Mouse (Mus musculus) limb, embryonic 13.5 days (tissue): Measurements from ENCODE around the gene Rnf135. TPM values are rescaled to one million over a fixed set of nuclear protein-coding genes. Genes with fewer than 3 reads are reported as not detected.
A peak's percentile ranks its signal among the peaks of the same experiment; 100 is the strongest.
"Not testable (repeated sequence)": the region's sequence is repeated elsewhere in the genome, so short reads cannot be mapped to it uniquely, and the experiment has no call there.

Experiments used
- ATAC-seq: fragments of 200-750 bp; cut with Nextera tagmentation; 2 replicates; pipeline ENCODE4 v1.8.0; 2017; ENCODE audit warnings: low read depth, moderate number of reproducible peaks, moderate TSS enrichment; ENCODE audit not compliant: low FRiP score
- H3K27ac ChIP-seq: fragments of 300-500 bp; sonication (generic); 2 replicates; pipeline ENCODE4 v1.5.1; 2015; ENCODE audit warnings: inconsistent platforms, mild to moderate bottlenecking, moderate library complexity
- H3K27me3 ChIP-seq: fragments of 300-500 bp; sonication (generic); 2 replicates; pipeline ENCODE4 v1.6.1; 2015; ENCODE audit warnings: mild to moderate bottlenecking, inconsistent platforms
- H3K36me3 ChIP-seq: fragments of 300-500 bp; sonication (generic); 2 replicates; pipeline ENCODE4 v1.6.1; 2015; ENCODE audit warnings: inconsistent platforms, mild to moderate bottlenecking, moderate library complexity
- H3K4me1 ChIP-seq: fragments of 300-500 bp; sonication (generic); 2 replicates; pipeline ENCODE4 v1.6.1; 2015; ENCODE audit warnings: inconsistent platforms
- H3K4me2 ChIP-seq: fragments of 300-500 bp; sonication (generic); replicated peaks from 2 replicates; pipeline ENCODE4 v1.6.1; 2015; ENCODE audit warnings: inconsistent platforms, mild to moderate bottlenecking, moderate library complexity
- H3K4me3 ChIP-seq: fragments of 300-500 bp; sonication (generic); 2 replicates; pipeline ENCODE4 v1.5.1; 2015; ENCODE audit warnings: moderate library complexity, mild to moderate bottlenecking, inconsistent platforms
- H3K9ac ChIP-seq: fragments of 300-500 bp; sonication (generic); 2 replicates; pipeline ENCODE4 v1.6.1; 2015; ENCODE audit warnings: mild to moderate bottlenecking, inconsistent platforms
- H3K9me3 ChIP-seq: fragments of 300-500 bp; sonication (generic); 2 replicates; pipeline ENCODE4 v1.6.1; 2016; ENCODE audit warnings: inconsistent platforms
- WGBS: fragments of 180-500 bp; shearing (Covaris S2); methylation state at CpG from one replicate; pipeline ENCODE4 v1.1.7; 2015; 5-methylcytosine and 5-hydroxymethylcytosine counted together
- polyA plus RNA-seq: library from polyadenylated mRNA; unstranded; fragments of >200 nt; fragmentation: Nextera tagmentation; extraction: Ambion mirVana; gene quantifications from 2 replicates; pipeline ENCODE4 v1.2.1, GENCODE M21; 2015

The Rnf135 gene
- polyA plus RNA-seq, 1 experiment from 2014 or later = 7.5 TPM

DNA sequence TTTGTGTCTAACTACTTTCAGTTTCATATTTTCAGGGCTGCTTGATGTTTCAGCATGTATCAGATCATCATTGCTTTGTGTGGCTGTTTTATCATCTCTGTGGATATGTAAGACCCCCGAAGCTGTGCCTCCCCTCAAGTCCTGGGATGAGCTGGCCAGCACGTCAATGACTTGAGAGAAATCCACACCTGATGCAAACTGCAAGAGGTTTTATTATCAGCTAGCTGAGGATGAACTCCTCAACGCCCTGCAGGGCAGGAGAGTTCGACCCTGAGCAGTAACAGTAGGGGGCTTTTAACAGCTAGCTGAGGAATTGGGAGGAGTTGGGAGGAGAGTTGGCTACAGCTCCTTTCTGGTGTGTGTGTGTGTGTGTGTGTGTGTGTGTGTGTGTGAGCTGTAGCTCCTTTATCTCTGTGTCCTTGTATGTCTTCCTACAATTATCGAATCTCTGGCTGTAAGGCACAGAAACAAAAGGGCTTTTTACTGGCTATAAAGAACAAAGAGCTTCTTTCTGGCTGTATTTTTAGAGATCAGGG lies 1.9 kb downstream of the Rnf135 start:
- H3K4me3 ChIP-seq, ATAC-seq, H3K27ac ChIP-seq, H3K27me3 ChIP-seq, H3K9ac ChIP-seq, H3K4me2 ChIP-seq, H3K4me1 ChIP-seq, H3K9me3 ChIP-seq, H3K36me3 ChIP-seq: not testable (repeated sequence)
- WGBS = 66% methylated on average over 5 of the region's 5 CpGs

DNA sequence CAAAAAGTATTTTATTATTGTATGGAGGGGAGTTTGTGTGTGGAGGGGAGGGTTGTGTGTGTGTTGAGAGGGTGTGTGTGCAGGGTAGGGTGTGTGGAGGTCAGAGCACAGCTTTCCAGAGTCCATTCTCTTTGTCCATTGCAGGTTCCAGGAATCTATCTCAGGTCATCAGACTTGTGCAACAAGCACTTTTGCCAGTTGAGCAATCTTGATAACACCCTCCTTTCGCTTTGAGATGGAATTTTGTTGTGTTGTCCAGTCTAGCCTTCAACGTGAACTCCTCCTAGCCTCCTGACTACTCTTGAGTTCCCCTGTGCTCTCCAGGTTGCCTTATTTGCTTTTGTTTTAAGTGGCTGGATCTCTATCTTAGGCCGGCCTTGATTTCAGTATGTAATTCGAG lies 6.6 kb downstream of the Rnf135 start:
- 71% methylated on average over 4 of the region's 4 CpGs for WGBS
- ATAC-seq = no peak
- H3K9ac ChIP-seq = no peak overlapping the region

DNA sequence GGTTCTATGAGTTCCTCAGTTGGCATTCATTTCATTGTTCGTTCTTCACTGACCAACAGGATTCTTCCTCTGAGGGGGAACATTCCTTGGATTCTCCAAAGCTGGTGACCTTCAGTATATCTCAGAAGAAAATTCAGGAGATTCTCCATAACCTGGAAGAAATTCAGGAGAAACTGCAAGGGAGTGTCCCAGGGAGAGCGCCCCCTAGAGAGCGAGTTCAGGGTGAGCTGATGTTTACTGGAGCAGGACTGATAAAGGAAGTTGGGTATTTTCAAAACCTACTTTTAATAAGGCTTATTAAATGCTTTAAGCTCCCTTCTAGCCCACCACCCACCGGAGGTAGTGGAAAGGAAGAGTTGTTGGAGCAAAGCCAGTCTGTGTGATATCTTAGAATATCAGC lies 10.2 kb downstream of the Rnf135 start:
- H3K9ac ChIP-seq = no peak overlapping the region
- WGBS = 63% methylated on average over 4 of the region's 4 CpGs
- no peaks in the 10 kb centered on the region for H3K27me3 ChIP-seq
- no peak overlapping the region for H3K27ac ChIP-seq
- no peaks in the 10 kb centered on the region for H3K9me3 ChIP-seq
- peaks cover 11% of the 10 kb centered on the region for H3K36me3 ChIP-seq
- no peak overlapping the region for H3K4me3 ChIP-seq
- no peak for ATAC-seq
- no peaks in the 10 kb centered on the region for H3K4me1 ChIP-seq
- no peak overlapping the region for H3K4me2 ChIP-seq

More for the DNA sequence above, 6.6 kb downstream of the Rnf135 start:
- Histone ChIP-seq H3K36me3 (peaks cover 11% of the 10 kb centered on the region), H3K9me3 (no peaks in the 10 kb centered on the region), H3K4me3 (no peak overlapping the region), H3K27ac (no peak overlapping the region), H3K4me1 (no peaks in the 10 kb centered on the region), H3K27me3 (no peaks in the 10 kb centered on the region), H3K4me2 (no peak overlapping the region)

DNA sequence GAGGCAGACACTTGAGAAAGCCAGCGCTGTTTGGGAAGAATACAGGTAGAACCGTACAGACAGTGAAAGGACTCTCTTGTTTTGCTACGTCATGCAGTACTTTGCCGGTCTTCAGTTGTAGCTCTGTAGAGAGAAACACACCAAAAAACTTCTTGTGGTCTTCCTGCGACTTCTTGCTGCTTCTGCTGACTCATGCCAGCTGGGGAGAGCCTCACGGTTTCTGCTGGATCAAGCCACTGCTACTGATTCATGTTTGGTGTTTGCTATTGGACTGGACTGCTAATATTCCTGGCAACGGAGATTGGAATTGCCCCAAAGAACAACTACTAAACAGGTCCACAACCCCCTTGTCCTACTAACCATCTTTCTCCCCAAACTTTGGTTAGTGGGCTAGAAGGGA lies 12.7 kb downstream of the Rnf135 start:
- WGBS = 84% methylated on average over 7 of the region's 7 CpGs
- no peaks in the 10 kb centered on the region for H3K27me3 ChIP-seq
- H3K9me3 ChIP-seq = no peaks in the 10 kb centered on the region
- no peak for ATAC-seq
- H3K9ac ChIP-seq = no peak overlapping the region
- H3K4me3 ChIP-seq = no peak overlapping the region
- no peaks in the 10 kb centered on the region for H3K4me1 ChIP-seq
- H3K4me2 ChIP-seq = no peak overlapping the region
- H3K27ac ChIP-seq = no peak overlapping the region
- H3K36me3 ChIP-seq = peaks cover 11% of the 10 kb centered on the region

DNA sequence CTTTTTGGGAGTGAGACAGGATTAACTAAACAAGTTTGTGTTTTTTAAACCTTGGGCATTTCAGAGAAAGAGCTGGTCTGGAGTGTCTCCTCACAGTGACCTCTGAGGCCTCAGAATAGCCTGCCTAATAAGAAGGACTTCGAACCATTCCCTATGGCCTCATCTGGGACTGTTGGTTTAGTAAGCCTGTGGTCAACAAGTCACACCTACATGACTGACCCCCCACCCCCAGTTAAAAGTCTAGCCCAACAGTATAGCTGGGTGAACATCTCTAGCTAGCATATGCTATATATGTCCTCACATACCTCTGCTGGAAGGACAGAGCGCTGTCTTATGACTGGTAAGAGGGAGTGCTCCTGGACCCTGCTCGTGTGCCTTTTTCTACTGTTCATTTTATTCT lies 15.7 kb downstream of the Rnf135 start:
- 93% methylated on average over 3 of the region's 3 CpGs for WGBS
- no peak overlapping the region for H3K4me2 ChIP-seq
- no peaks in the 10 kb centered on the region for H3K4me1 ChIP-seq
- peaks cover 6% of the 10 kb centered on the region for H3K36me3 ChIP-seq
- H3K27ac ChIP-seq = no peak overlapping the region
- H3K27me3 ChIP-seq = no peaks in the 10 kb centered on the region
- H3K9ac ChIP-seq = no peak overlapping the region
- no peak overlapping the region for H3K4me3 ChIP-seq
- ATAC-seq = no peak
- no peaks in the 10 kb centered on the region for H3K9me3 ChIP-seq

DNA sequence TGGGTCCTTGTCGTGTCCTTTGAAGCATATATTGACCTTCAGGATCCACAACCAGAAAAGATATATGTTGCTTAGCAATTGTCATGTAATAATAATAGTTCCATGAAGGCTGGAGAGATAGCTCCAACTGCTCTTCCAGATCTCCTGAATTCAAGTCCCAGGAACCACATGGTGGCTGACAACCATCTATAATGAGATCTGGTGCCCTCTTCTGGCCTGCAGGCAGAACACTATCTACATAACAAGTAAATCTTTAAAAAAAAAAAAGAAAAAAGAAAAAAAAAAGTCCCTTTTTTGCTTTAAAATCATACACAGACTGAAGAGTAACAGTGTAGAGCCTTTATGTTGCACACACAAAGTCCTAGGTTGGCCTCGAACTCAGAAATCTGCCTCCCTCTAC lies 16.1 kb downstream of the Rnf135 start:
- Histone ChIP-seq H3K9ac (no peak overlapping the region), H3K4me1 (no peaks in the 10 kb centered on the region), H3K27ac (no peak overlapping the region), H3K36me3 (peaks cover 2% of the 10 kb centered on the region; the same call in 1 of the 2 replicates), H3K27me3 (no peaks in the 10 kb centered on the region), H3K4me3 (no peak overlapping the region), H3K4me2 (no peak overlapping the region), H3K9me3 (no peaks in the 10 kb centered on the region)
- no peak for ATAC-seq
- 93% methylated on average over 2 of the region's 2 CpGs for WGBS

DNA sequence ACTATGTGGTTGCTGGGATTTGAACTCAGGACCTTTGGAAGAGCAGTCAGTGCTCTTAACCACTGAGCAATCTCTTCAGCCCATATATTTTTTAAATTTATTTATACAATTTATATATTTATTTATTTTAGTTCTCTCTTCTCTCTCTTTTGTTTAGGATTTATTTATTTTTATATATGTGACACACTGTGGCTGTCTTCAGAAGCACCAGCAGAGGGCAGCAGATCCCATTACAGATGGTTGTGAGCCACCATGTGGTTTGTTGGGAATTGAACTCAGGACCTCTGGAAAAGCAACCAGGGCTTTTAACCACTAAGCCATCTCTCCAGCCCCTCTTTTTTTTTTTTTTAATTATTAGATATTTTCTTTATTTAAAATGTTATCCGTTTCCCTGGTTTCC lies 16.7 kb downstream of the Rnf135 start:
- Histone ChIP-seq H3K4me1 (no peaks in the 10 kb centered on the region), H3K9me3 (no peaks in the 10 kb centered on the region), H3K4me2 (no peak overlapping the region), H3K27me3 (no peaks in the 10 kb centered on the region), H3K4me3 (no peak overlapping the region), H3K36me3 (no peaks in the 10 kb centered on the region), H3K27ac (no peak overlapping the region), H3K9ac (no peak overlapping the region)
- 83% methylated on average over 1 of the region's 1 CpGs for WGBS
- ATAC-seq = no peak

DNA sequence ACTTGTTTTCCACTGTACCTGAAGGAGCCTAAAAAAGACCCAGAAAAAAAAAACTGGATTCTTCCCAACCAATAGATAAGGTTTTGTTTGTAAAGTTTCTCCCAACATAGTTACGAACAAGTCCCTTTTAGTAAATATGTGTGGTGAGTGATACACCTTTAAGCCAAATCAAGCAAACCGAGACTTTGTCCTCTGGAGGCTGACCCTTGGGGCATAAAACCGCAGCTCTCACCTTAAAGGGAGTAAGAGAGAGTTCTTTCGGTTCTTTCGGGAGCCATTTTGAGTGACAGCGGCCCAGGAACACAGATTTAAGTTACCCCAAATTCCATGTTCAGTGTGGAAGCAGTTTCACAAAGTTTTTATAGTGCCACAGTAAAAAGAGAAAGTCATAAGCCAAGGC lies 18.6 kb downstream of the Rnf135 start:
- no peaks in the 10 kb centered on the region for H3K9me3 ChIP-seq
- H3K4me2 ChIP-seq = no peak overlapping the region
- ATAC-seq = no peak
- H3K36me3 ChIP-seq = no peaks in the 10 kb centered on the region
- no peak overlapping the region for H3K9ac ChIP-seq
- no peak overlapping the region for H3K27ac ChIP-seq
- WGBS = 74% methylated on average over 6 of the region's 6 CpGs
- no peaks in the 10 kb centered on the region for H3K4me1 ChIP-seq
- no peak overlapping the region for H3K4me3 ChIP-seq
- no peaks in the 10 kb centered on the region for H3K27me3 ChIP-seq

DNA sequence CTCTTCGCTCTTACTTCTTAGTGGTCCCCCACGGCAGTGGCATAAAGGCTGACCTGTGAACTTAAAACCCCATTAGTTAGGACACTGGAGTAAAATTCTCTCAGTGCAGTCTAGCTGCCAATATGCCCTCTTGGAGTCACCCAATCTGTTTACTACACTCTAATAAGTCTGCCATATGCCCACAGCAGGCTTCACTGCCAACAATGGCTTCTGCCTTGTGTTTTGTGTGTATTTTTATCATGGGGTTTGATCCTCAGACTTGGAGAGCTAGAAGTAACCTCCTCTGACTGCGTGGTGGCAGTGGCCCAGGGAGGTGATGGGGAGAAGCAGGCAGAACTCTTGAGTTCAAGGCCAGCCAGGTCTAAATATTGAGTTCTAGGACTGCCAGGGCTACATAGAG lies 20.4 kb downstream of the Rnf135 start:
- Histone ChIP-seq H3K27ac (no peak overlapping the region), H3K9me3 (no peaks in the 10 kb centered on the region), H3K9ac (0 out of 2 replicates have a peak overlapping the region, but pooled peaks have one; percentile 4), H3K4me3 (no peak overlapping the region), H3K36me3 (no peaks in the 10 kb centered on the region), H3K27me3 (no peaks in the 10 kb centered on the region), H3K4me1 (no peaks in the 10 kb centered on the region), H3K4me2 (no peak overlapping the region)
- 73% methylated on average over 3 of the region's 3 CpGs for WGBS
- no peak for ATAC-seq

DNA sequence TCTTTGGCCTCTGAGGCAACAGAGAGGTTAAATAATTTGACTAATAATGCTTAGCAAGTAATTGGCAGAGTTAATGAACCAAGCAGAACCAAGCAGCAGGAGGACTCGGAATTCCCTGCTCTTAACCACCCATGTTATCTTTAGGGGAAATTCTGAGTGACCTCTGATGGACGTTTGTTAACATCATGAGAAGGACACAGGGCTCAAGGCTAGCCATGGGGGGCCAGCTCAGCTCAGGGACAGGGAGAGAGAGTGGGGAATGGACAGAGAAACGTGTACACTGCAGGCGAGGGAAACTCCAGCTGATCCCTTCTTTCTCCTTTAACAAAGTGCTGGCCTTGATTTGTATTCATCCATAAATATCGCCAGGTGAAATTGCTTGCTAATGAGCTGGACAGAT lies 21.3 kb downstream of the Rnf135 start:
- Histone ChIP-seq H3K4me3 (no peak overlapping the region), H3K27ac (no peak overlapping the region), H3K4me1 (peaks cover 2% of the 10 kb centered on the region), H3K9ac (no peak overlapping the region), H3K27me3 (no peaks in the 10 kb centered on the region), H3K9me3 (no peaks in the 10 kb centered on the region), H3K36me3 (no peaks in the 10 kb centered on the region), H3K4me2 (no peak overlapping the region)
- WGBS = 55% methylated on average over 5 of the region's 5 CpGs
- no peak for ATAC-seq

DNA sequence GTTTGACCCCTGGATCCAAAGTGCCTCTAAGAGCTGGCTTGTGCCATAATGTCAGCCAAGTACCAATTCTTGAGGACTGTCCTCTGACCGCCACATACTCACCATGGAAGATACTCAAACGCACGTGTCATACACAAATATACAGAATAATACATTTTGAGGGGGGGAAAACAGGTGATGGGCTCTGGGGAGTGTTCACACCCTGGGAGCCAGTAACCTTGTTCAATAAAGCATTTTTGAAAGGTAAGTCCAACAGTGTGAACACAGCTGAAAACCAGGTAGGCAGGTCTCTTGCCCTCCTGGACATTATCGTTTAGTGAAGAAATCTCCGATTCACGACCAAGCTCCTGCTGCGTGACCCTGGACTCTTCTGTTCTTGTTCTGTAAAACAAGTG lies 24.8 kb downstream of the Rnf135 start:
- Histone ChIP-seq H3K9ac (0 out of 2 replicates have a peak overlapping the region, but pooled peaks have one; percentile 26), H3K36me3 (peaks cover 7% of the 10 kb centered on the region; the same call in 1 of the 2 replicates), H3K27me3 (no peaks in the 10 kb centered on the region), H3K4me3 (peak overlapping the region; percentile 90), H3K4me1 (peaks cover 15% of the 10 kb centered on the region), H3K9me3 (no peaks in the 10 kb centered on the region), H3K4me2 (no peak overlapping the region), H3K27ac (no peak overlapping the region)
- peak; percentile 46; the same call in 1 of the 2 replicates for ATAC-seq
- WGBS = 37% methylated on average over 7 of the region's 7 CpGs

DNA sequence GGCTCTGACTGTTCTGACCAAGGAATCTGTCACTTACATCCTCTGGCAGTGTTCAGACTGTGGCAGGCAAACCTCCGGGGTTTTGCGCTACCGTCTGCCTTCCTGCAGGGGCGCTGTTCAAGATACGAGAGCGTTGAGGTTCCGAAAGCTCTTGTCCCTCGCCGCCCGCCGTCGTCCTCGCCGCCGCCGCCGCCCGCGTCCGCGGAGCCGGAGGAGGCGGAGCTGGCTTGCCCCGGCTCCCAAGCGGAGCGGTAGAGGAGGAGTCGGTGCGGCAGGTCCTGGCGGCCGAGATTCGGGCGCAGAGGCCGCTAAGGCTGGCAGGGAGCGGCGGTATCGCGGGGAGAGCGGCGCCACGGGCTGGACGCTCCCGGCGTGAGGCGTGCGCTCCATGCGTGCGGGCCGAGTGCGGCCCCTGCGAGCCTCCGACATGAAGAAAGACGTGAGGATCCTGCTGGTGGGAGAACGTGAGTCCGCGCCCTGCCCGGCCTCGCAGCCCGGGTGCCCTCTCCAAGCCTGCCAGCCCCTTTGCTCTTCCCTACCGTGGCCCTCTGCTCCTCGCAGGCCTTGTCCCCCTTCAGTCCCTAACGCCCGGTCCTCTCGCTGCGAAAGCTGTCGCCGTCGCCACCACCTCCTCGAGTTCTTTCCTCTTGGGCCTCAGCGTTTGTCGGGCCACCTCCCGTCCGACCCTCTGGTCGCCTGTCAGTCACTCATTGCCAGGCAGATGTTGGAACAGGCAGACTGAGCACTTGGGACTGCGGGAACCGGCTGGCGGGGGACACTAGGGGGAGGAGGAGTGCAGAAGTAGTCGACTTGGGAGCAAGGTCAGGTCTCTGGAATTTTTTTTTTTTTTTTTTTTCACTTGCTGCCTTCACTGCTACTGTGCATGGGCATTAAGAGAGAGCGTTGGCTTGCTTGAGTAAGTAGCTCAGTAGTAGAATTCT lies 25.5 kb downstream of the Rnf135 start, which contains the start of gene Rhot1:
Gene Rhot1, plus strand, starts transcription at position 160 of the 941 bp plus-strand sequence.
- H3K27me3 ChIP-seq = no peaks in the 10 kb centered on the region
- WGBS = under 1% methylated on average over 77 of the region's 78 CpGs
- peaks cover 15% of the 10 kb centered on the region for H3K4me1 ChIP-seq
- peak within 1 kb of the TSS; percentile 94 for H3K9ac ChIP-seq
- peaks cover 12% of the 10 kb centered on the region for H3K36me3 ChIP-seq
- H3K4me3 ChIP-seq = peak within 1 kb of the TSS; percentile 90
- no peaks in the 10 kb centered on the region for H3K9me3 ChIP-seq
- peak within 1 kb of the TSS; percentile 91 for H3K27ac ChIP-seq
- ATAC-seq = peak; percentile 90
- peak within 1 kb of the TSS; percentile 72 for H3K4me2 ChIP-seq
